Mouse (Mus musculus): ENCODE results near the gene Mtmr1.

DNA sequence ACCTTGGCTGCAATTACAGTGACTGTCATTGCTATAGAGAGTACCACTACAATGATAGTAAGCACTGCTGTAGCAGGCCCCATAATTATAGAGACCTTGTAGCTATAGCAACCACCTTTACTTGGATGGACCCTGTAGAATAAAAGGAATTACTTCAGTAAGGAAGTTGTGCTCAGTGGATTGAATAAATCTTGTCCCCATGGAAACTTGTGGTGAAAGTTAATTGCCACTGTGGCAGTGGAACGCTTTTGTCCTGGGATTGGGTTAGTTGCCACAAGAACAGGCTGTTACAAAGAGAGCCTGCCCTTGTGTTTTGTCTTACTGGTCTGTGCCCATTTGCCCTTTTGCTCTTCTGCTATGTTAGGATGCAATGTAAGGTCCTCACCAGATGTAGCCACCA, 69.9 kb downstream of the Mtmr1 start:
- TF ChIP-seq EP300 (IDR thresholded peaks at IDR 0.05; ENCODE audit: low read depth) (no peak), CTCF (IDR thresholded peaks at IDR 0.05; ENCODE audit: low read depth) (no peak)

Data from liver, postnatal 0 days (tissue).